Mouse (Mus musculus) c-Kit-positive CD71-positive TER-119-positive erythroid progenitor cells, embryonic 14.5 days (primary cell): ENCODE data around the gene Supt5.
A peak's percentile ranks its signal among the peaks of the same experiment; 100 is the strongest.
"Not testable (repeated sequence)": the region's sequence is repeated elsewhere in the genome, so short reads cannot be mapped to it uniquely, and the experiment has no call there.

Experiments used
- DNase-seq: peaks from one replicate; pipeline ENCODE4 v3.0.0-alpha.2; 2013; ENCODE audit warnings: low spot score

Gene Supt5

DNA sequence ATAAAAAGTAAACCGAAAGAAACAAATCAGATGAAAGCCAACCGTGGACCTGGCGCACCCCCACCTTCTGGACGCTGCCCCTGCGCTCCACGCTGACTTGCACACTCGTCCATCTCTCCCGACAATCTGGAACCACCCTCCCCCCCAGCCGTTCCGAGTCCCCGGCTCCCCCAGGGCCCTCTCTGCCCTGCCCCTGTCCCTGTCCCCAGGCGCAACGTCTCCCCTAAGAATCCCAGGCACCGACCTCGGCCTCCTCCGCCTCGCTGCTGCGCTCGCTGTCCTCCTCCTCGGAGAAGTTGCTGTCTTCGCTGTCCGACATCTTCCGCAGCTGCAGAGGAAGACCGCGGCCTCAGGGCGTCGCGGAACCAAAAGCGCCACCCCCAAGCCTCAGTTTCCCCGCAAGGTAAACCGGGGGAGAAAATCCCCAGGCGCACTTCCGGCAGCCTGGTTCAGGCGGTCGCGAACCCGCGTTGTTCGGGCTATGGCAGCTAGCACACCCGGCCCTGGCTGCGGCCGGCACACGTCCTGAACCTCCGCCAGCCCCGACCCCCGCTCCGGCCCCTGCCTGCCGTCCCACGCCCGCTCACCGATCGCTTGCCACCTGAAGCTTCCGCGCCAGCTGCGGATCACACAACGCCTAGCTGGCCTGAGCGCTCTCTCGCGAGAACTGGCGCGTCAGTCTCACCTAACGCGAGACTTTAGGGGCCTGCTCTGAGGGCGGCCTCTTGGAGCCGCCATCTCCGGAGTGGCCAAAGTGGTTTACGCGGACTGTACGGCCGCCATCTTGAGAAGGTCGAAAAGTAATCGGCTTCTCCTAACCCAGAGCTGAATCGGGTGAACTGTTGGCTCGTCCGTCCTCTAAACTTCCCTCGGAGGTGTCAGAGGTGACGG lies at the start of gene Supt5:
TSS of gene Supt5 (minus strand) at position 639 of the 891 bp plus-strand sequence.
- peak; percentile 99 for DNase-seq

DNA sequence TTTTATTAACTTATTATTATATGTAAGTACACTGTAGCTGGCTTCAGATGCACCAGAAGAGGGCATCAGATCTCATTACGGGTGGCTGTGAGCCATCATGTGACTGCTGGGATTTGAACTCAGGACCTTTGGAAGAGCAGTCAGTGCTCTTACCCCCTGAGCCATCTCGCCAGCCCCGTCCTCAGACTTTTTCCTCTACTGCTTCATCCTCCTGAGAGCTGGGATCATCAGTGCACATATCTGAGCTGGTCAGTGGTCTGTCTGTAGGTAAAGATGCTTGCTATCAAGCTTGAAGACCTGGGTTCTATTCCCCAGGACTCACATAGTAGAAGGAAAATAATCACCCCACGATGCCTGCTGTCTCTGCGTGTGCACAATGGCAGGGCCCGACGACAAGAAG lies 48.8 kb upstream of the Supt5 start:
- DNase-seq, result not testable (repeated sequence)

DNA sequence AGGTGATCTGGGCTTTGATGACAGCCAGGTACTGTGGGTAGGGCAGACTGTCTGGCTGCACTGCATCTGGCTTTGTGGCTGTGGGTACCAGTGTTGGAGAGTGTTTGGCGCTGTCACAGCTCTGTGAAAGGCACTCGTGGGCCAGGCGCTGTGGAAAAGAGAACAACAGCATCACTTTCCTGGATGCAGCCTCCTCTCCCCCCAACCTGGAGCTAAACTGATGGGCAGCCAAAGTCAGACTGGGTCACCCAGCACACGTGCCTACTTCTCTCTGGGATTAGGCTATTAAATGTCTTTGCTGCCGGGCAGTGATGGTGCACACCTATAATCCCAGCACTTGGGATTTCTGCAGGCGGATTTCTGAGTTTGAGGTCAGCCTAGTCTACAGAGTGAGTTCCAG lies 48.3 kb upstream of the Supt5 start:
- not testable (repeated sequence) for DNase-seq

DNA sequence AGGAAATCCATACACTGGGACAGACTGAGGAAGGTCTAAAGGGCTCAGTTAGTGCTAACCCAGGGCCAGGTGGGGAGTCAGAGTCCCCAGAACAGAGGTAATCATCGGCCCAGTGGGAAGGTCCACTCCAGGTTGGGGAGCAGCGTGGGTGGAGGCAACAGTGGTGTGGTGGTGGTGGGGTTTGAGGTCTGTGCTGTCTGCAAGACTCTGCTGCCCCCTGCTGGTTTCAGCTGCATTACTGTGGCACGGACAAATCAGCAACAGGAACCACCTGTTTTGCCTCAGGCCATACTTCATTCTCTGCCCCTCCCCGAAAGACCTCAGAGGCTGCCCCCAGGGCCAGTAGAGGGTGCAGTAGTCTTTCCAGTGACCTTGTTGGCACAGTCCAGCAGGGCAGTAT lies 47.9 kb upstream of the Supt5 start:
- DNase-seq, result peak; percentile 78

DNA sequence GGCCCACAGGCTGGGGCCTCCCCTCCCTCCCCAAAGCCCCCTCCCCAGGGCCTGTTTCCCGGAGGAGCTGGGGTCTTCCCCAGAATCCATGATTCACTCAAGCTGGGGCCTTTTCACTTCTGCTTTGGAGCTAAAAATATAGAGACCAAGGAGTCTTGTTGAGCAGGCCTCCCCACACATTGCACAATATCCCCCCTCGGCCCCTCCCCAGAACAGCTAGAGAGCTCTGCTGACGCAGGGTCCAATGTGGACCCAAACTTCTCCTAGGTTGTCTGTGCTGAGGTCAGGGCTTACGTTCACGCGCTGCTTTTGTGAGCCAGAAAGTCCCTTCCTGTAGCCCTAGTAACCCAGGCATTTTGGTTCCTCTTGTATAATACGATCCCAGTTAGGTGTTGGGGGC lies 47.5 kb upstream of the Supt5 start:
- no peak for DNase-seq

DNA sequence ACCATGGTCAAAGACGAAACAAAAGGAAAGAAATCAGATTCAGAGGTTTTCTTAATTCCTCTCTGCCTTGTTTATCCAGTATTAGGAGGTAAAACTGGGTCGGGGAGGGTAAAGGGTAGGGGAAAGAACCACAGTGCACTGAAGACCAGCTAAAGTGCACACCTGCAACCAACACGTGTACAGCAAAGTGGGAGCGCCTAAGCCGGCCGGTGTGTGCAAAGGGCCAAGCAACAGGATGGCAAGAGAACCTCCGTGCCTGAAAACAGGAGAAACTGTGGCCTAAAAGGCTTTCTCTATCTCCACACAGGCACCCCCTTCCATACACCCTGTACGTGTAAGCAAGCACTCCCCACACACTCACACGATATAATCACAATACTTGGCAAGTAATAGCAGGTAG lies 46.6 kb upstream of the Supt5 start:
- DNase-seq, result no peak

DNA sequence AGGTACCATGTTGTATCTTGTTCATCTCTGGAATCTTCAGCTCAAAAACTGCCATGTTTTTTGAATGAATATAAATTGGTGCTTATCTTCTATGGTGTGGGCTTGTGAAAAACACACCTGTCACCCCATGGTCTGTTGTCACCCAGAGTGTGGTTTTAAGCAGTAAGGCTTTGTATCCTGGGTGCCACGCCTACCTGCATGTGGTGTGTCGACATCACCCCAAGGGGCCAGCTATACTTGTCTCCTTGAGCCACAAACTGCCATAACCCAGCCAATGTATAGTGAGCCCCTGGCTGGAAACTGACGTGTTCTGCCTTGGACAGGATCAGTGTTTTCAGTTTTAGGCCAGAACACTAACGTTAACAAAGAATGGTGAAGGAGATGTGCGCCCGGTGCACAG lies 45.6 kb upstream of the Supt5 start:
- no peak for DNase-seq

DNA sequence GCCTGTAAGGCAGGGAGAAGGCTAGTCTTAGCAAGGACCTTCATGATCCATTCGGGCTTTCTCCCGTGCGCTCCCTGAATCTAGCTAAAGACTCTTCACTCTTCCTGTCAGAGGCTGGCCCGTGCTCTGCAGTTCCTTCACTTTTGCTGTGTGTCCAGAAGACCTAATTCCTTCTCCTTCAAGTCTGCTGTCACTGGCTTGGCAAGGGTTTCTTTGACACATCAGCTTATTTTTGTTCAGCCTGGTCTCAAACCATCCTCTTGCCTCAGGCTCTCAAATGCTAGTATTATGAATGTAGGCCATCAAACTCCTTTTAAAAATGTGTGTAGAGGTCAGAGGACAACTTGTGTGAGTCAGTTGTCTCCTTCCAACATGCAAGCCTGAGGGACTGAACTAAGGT lies 45.1 kb upstream of the Supt5 start:
- no peak for DNase-seq

DNA sequence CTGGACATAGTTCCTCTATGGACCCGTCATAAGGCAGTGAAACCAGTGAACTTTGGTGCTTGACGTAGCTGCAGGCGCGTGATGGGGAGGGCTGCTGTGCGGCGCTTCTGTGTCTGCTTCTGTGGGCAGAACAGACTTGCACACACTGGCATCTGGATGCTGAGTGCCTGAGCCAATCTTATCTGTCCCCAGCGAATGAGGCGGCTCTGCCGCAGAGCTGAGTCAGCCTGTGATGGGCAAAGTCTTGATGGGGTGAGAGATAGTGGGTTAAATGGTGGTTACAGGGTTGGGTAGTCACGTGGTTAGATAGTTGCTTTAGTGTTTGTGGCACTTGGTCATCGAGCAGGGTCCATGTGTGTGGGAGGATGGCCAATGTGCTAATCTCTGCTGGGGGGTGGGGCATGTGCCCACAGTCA lies 44.4 kb upstream of the Supt5 start:
- peak; percentile 78 for DNase-seq

DNA sequence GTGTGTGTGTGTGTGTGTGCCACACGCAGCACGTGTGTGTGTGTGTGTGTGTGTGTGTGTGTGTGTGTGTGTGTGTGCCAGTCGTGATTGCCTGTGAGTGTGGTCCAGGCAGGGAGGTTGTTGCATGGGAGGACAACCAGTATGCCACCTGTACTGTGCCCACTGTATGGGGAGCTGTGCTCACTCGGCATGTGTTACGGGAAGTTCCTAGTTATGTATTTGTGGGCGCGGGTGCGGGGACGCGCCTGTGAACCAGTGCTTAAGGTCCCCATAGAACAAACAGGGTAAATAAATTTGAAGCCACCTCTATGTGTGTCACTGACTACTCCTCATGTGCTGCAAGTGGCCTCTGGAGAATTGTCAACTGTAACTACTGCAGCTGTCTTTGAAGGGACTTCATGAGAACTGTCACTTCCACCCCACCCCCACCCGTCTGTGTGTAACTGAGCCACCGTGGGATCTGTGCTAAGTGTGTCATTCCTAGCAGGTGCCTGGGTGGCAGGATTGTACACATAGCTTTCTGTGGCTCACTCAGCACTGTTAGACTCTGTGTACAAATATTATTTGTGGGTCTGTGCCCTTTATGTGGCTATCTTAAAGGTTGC lies 43.9 kb upstream of the Supt5 start:
- no peak for DNase-seq

DNA sequence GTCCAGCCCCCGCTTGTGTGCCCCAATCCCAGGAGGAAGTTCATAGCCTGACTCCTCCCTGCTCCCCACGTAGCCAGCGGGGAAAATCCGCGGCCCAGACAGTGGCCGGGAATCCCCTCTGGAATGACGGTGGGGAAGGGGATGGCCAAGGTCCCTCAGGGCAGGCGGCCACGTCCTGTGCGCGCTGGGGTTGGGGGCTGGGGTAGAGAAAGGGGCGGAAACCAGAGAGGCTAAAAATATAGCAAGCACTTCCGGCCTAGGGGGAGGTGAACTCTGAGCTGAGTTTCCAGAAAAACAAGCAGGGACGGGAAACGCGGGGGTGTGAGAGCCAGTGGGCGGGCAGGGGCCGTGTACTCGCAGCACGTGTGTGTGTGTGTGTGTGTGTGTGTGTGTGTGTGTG lies 43.4 kb upstream of the Supt5 start:
- peak; percentile 71 for DNase-seq

DNA sequence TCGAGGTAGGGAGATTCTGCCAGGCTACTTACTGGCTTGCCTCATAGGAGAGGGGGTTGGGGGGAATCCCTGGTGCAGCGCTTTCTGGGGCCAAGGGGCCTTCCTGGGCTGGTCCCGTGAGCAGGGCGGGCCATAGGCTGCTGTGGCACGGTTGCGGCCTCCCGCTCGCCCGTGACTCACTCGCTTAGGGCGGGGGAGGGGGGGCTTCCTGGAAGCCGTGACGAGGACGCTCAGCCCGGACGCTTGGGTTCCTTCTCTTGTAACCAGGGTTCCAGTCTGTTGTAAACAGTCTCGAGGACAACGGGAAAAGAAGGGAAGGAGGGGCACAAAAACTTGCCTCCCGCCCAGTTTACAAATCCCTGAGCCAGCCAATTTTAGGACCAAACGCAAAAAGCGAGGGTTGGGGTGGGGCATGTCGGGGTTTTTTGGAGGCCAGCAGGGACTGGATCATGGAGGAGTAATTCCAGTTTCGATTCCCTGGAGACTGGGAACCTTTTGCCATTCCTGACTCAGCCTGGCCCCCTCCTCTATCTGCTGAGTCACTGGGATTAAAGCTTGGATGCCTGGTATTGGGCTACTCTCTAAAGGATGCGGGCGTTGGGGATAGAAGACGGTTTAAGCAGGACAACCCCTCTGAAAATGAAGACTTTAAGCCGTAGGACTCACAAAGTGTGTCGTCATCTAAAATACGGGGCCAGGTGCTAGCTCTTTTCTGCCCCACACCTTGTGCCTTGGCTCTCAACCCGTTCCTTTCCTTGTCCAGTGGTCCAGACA lies 42.7 kb upstream of the Supt5 start:
- peak; percentile 82 for DNase-seq

DNA sequence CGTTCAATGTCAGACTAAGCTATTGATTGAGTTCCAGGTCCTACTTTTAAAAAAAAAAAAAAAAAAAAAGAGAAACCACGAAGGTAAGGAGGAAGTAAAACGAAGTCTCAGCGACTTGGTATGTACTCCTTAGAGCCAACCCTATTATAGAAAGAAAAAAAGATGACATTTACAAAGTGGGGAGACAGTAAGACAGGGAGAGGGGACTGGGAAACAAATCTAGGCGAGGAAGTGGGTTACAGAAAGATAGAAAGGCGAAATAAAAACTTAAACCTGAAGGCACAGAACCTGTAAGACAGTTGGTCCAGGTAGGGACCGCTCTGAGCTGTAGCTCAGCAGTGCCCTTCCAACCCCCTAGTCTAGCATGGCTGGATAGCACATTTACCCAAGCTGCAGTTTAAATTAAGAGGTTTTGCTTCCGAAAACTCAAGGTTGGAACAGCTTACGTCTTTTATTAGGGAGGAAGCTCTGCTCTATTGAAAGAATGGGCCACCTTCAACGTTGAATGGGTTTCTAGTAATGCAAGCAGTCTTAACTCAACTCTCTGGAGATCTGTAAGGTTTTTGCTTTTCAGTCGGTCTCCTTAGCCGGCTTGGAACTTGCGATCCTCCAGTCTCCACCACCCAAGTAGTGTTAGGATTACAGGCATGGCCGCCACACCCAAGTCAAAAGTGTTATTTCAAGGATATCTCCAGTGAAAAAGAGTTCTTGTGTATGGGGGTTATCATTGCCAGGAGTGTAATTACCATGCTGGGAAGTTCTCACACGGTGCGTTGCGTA lies 41.9 kb upstream of the Supt5 start, which contains the start of gene Zfp36:
TSS of gene Zfp36 (minus strand) at position 17 of the 780 bp plus-strand sequence.
- DNase-seq, result no peak

DNA sequence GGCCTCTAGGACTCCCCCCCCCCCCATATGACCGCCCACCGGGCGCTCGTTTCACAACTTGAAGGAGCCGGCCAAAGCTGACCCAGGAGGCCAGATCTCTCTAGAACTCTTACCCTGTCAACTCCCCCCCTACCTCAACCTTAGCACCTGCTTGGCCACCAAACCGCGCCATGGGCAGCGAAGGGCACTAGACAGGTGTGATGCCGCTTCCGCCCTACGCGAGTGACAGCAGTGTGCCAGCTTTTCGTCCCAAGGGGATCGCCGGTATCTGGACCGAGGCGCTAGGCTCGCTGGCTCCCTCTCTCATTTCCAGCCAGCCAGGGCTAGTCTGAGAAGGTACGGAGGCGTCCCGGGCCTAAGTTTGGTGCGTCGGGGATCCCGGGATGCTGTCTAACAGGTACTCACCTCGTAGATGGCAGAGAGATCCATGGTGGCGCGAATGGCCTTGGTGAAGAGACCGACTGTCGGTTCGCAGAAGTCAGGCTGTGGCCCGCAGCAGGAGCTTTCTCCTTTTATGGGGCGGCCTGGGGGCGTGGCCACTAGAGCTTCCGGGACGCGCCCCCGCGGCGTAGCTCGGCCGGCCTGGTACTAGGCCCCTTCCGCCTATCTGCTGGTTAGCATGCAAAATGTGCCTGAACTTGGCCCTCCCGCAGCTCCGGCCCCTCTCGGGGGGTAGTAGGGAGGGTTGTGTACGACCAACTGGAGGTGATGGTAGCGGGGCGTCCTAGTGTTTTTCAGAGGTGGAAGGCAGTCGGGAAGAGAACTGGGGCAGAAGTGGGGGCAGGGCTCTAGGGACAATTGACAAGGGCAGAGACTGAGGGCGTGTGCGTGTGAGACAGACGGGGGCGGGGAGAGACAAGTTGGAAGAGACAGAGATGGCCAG lies 40.5 kb upstream of the Supt5 start:
- DNase-seq, result peak; percentile 92

DNA sequence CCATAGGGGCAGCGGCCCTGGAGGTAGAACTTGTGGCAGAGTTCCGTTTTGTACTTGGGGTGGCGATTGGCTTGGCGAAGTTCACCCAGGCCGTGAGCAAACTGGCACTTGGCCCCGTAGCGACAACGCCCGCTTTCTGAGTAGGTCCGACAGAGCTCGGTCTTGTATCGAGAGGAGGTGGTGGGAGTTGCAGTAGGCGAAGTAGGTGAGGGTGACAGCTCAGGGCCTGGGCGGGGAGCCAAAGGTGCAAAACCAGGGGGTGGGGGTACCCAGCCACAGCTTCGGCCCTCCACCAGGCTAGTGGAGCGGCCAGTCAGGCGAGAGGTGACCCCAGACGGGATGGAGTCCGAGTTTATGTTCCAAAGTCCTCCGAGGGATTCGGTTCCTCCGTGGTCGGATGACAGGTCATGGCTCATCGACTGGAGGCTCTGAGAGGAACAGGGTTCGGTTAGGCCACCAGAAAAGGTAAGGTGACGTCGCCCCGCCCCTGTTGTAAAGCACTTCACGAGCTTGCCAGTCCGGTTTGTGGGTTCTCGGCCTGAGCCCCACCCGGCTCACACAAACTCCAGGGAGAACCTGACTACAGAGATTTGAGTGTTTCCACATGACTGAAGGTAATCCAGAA lies 39.6 kb upstream of the Supt5 start:
- DNase-seq, result no peak

DNA sequence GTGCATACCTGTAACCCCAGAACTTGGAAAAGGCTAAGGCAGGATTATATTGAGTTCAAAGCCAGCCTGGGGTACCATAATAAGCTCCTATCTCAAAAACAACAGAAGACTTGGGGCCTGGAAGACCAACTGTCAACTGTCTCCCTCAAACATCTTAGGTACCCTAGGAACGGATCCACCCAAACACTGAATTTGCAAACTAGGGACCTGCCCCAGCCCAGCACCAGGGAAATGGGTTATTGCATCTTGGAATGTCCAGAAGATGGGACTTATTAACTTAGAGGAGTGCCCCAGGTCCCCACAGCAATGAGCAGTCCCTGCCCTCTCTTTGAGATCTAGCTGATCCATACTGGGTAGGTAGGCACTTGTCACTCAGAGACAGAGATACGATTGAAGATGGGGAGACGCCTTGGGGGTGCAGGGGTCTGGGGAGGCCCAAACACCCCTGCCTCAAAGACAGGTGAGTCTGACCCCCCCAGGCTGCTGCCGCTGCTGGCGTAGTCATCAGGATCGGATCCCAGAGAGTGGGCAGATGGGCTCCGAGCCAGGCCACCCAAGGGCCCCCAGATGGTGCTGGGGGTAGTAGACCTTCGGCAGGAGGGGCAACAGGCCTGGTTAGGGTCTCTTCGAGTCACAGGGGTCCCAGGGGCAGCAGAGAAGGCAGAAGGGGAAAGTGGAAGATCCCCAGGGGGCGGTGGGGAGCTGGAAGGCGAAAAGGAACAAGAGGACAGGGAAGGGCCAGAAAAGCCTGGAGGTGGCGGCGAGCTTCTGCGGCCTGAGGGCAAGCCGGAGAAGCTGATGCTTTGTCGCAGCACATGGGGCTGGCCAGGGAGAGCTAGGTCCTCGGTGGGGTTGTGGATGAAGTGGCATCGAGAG lies 38.9 kb upstream of the Supt5 start:
- DNase-seq, result no peak

DNA sequence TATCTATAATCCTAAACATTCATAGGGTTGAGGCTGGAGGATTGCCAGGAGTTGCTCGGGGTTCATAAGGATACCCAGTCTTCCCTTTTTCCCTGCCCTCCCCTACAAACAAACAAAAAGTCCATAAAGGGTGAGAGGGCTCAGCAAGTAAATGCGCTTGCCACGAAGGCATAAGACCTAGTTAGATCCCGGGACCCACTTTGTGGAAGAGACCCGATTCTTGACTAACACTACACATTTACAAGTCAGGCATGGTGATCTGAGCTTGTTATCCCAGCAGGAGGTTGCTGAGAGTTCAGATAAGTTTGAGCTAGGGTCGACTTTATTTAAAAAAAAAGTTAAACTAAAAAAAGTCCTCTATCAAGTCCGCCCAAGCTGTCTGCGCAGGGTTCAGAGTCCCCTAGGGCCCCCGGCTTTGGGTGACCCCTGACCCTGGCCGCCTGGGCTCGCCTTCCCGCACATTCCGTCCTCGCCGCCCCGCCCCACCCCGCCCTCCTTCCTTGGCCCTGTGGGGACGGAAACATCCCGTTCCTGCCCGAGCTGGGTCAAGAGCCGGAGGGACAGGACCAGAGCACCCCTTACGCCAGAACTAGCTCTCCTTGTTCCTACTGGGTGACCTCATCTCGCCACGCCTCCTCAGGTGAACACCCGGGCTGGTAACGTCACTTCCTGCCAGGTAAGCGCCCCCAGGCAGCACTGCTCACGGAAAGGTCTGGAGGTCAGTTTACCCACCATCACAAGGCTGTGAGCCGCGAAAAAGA lies 37.6 kb upstream of the Supt5 start:
- no peak for DNase-seq

DNA sequence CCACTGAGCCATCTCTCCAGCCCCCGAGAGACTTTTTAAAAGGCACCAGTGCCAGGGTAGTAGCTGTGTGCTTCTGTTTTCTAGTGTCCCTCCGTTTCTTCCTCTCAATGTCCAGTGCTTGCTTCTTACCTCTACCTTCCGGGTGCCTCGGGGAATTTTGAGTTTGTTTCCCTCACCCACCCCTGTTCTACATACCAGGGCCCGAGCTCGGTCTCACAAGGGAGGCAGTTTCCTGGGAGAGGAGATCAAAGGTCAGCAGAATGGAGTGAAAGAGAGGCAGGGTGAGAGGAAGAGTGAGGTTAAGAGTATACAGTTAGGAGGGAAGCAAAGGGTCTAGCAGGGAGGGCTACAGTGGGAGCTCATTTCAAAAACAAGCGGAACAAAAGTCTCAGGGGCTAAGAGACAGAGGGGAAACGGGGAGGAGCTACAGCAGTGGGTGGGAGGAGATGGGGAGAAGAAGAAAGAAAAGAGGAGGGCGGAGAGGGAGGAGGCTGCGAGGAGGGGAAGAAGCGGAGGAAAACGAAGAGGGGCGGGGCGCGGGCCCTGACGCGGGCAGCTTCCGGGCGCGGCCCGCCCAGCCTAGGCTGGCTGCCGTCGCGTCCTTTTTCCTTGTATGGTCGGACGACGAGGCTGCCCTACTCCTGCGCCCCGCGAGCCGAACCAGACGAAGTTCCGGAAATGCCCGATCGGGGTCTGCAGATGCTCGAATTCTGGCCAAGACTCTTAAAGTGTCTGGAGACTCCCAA lies 36.8 kb upstream of the Supt5 start:
- peak; percentile 86 for DNase-seq
